Mouse (Mus musculus) liver, embryonic 13.5 days (tissue): Measurements from ENCODE around the gene Rhoa. TPM values are rescaled to one million over a fixed set of nuclear protein-coding genes. Genes with fewer than 3 reads are reported as not detected.

Experiments
- ATAC-seq: fragments of 200-750 bp; cut with Nextera tagmentation; 2 replicates; pipeline ENCODE4 v1.8.0; 2017; ENCODE audit warnings: low read depth, mild to moderate bottlenecking, moderate number of reproducible peaks, moderate library complexity
- DNase-seq: peaks from one replicate; pipeline ENCODE4 v3.0.0; 2022
- H3K27ac ChIP-seq: fragments of 300-500 bp; sonication (generic); 2 replicates; pipeline ENCODE4 v1.5.1; 2015; ENCODE audit warnings: moderate library complexity, mild to moderate bottlenecking, inconsistent platforms
- H3K27me3 ChIP-seq: fragments of 300-500 bp; sonication (generic); 2 replicates; pipeline ENCODE4 v1.6.1; 2015; ENCODE audit warnings: mild to moderate bottlenecking, inconsistent platforms
- H3K36me3 ChIP-seq: fragments of 300-500 bp; sonication (generic); 2 replicates; pipeline ENCODE4 v1.6.1; 2015; ENCODE audit warnings: mild to moderate bottlenecking, inconsistent platforms
- H3K4me1 ChIP-seq: fragments of 300-500 bp; sonication (generic); replicated peaks from 2 replicates; pipeline ENCODE4 v1.6.1; 2015; ENCODE audit warnings: inconsistent platforms
- H3K4me2 ChIP-seq: fragments of 300-500 bp; sonication (generic); 2 replicates; pipeline ENCODE4 v1.6.1; 2015; ENCODE audit warnings: inconsistent platforms, mild to moderate bottlenecking, moderate library complexity
- H3K4me3 ChIP-seq: fragments of 300-500 bp; sonication (generic); replicated peaks from 2 replicates; pipeline ENCODE4 v1.5.1; 2015; ENCODE audit warnings: mild to moderate bottlenecking, inconsistent platforms
- H3K9ac ChIP-seq: fragments of 300-500 bp; sonication (generic); 2 replicates; pipeline ENCODE4 v1.6.1; 2015; ENCODE audit warnings: mild to moderate bottlenecking, inconsistent platforms
- H3K9me3 ChIP-seq: fragments of 300-500 bp; sonication (generic); replicated peaks from 2 replicates; pipeline ENCODE4 v1.6.1; 2016; ENCODE audit warnings: inconsistent platforms
- WGBS: fragments of 180-500 bp; shearing (Covaris S2); methylation state at CpG from one replicate; pipeline ENCODE4 v1.1.7; 2015; ENCODE audit not compliant: insufficient replicate concordance; 5-methylcytosine and 5-hydroxymethylcytosine counted together
- polyA plus RNA-seq: library from polyadenylated mRNA; unstranded; fragments of >200 nt; fragmentation: Nextera tagmentation; extraction: Ambion mirVana; gene quantifications from 2 replicates; pipeline ENCODE4 v1.2.1, GENCODE M21; 2015

Gene Rhoa
- polyA plus RNA-seq, 1 experiment from 2014 or later, result 235 TPM

- H3K27ac ChIP-seq, result no peak overlapping the region
- DNase-seq (no peak), ATAC-seq (no peak)
- 90% methylated on average over 9 of the region's 9 CpGs for WGBS
- no peak overlapping the region for H3K4me3 ChIP-seq
- H3K4me1 ChIP-seq, result no peaks in the 10 kb centered on the region
- H3K4me2 ChIP-seq, result no peak overlapping the region
- no peaks in the 10 kb centered on the region for H3K9me3 ChIP-seq
- peaks cover 93% of the 10 kb centered on the region for H3K36me3 ChIP-seq
- no peaks in the 10 kb centered on the region for H3K27me3 ChIP-seq
- H3K9ac ChIP-seq, result no peak overlapping the region
Measured at GRCm38 (mm10) chr9:108381382-108381781, 75.5 kb downstream of the Rhoa start.

- no peak overlapping the region for H3K9ac ChIP-seq
- no peak overlapping the region for H3K4me3 ChIP-seq
- no peaks in the 10 kb centered on the region for H3K27me3 ChIP-seq
- 74% methylated on average over 7 of the region's 7 CpGs for WGBS
- H3K9me3 ChIP-seq, result no peaks in the 10 kb centered on the region
- ATAC-seq, result no peak
- peaks cover 95% of the 10 kb centered on the region for H3K36me3 ChIP-seq
- no peak for DNase-seq
- H3K4me2 ChIP-seq, result no peak overlapping the region
- no peaks in the 10 kb centered on the region for H3K4me1 ChIP-seq
- no peak overlapping the region for H3K27ac ChIP-seq
Measured at GRCm38 (mm10) chr9:108385006-108385405, 79.1 kb downstream of the Rhoa start.

- Histone ChIP-seq H3K9me3 (no peaks in the 10 kb centered on the region), H3K9ac (no peak overlapping the region), H3K36me3 (peaks cover 95% of the 10 kb centered on the region), H3K27me3 (no peaks in the 10 kb centered on the region), H3K4me3 (no peak overlapping the region), H3K4me1 (no peaks in the 10 kb centered on the region), H3K4me2 (no peak overlapping the region), H3K27ac (no peak overlapping the region)
- ATAC-seq (no peak), DNase-seq (no peak)
- 92% methylated on average over 4 of the region's 4 CpGs for WGBS
Measured at GRCm38 (mm10) chr9:108386816-108387215, 80.9 kb downstream of the Rhoa start.

Other genes starting within 250 kb of the Rhoa start
- gene Mst1, start 225.7 kb upstream of the Rhoa start, polyA plus RNA-seq, result 15.5 and 18.6 TPM in 2 replicates
- 80.8 and 88.0 TPM in 2 replicates for gene Rnf123, start 222.8 kb upstream of the Rhoa start, polyA plus RNA-seq
- 176 and 195 TPM in 2 replicates for gene Apeh, start 211.5 kb upstream of the Rhoa start, polyA plus RNA-seq
- gene Bsn, start 115.7 kb upstream of the Rhoa start, polyA plus RNA-seq, result 2.3 and 2.5 TPM in 2 replicates
- 12.7 and 17.8 TPM in 2 replicates for gene Dag1, start 42.2 kb upstream of the Rhoa start, polyA plus RNA-seq
- gene Nicn1, start 15.7 kb upstream of the Rhoa start, polyA plus RNA-seq, result 4.7 and 5.6 TPM in 2 replicates
- gene Amt, start 9.3 kb upstream of the Rhoa start, polyA plus RNA-seq, result 14.0 and 14.1 TPM in 2 replicates
- gene Tcta, start within 50 bp of the Rhoa start, polyA plus RNA-seq, result 12.7 TPM in 2 replicates
- gene Gpx1, start 32.8 kb downstream of the Rhoa start, polyA plus RNA-seq, result 6,829 and 6,884 TPM in 2 replicates
- 67.0 and 71.0 TPM in 2 replicates for gene Usp4, start 41.7 kb downstream of the Rhoa start, polyA plus RNA-seq
- 0.47 and 0.68 TPM in 2 replicates for gene 1700102P08Rik, start 86.7 kb downstream of the Rhoa start, polyA plus RNA-seq
- gene Ccdc36, start 122.4 kb downstream of the Rhoa start, polyA plus RNA-seq, result 0.30 and 0.35 TPM in 2 replicates
- gene BC048562, start 130.4 kb downstream of the Rhoa start, polyA plus RNA-seq, result not detected in 2 replicates
- 23.5 and 26.0 TPM in 2 replicates for gene Ccdc71, start 154.4 kb downstream of the Rhoa start, polyA plus RNA-seq
- 12.3 and 12.8 TPM in 2 replicates for gene Klhdc8b, start 155.5 kb downstream of the Rhoa start, polyA plus RNA-seq
- 5.3 and 6.4 TPM in 2 replicates for gene Lamb2, start 173.6 kb downstream of the Rhoa start, polyA plus RNA-seq
- 26.0 and 27.0 TPM in 2 replicates for gene Usp19, start 184.5 kb downstream of the Rhoa start, polyA plus RNA-seq
- gene Qars, start 201.6 kb downstream of the Rhoa start, polyA plus RNA-seq, result 63.1 and 66.1 TPM in 2 replicates
- 46.2 and 61.1 TPM in 2 replicates for gene Qrich1, start 210.7 kb downstream of the Rhoa start, polyA plus RNA-seq